Mouse (Mus musculus): ENCODE measurements around the gene Tmem222. TPM values are rescaled to one million over a fixed set of nuclear protein-coding genes. Genes with fewer than 3 reads are reported as not detected.

Tmem222 gene
- polyA plus RNA-seq, 1 experiment = 71.6 TPM

DNA sequence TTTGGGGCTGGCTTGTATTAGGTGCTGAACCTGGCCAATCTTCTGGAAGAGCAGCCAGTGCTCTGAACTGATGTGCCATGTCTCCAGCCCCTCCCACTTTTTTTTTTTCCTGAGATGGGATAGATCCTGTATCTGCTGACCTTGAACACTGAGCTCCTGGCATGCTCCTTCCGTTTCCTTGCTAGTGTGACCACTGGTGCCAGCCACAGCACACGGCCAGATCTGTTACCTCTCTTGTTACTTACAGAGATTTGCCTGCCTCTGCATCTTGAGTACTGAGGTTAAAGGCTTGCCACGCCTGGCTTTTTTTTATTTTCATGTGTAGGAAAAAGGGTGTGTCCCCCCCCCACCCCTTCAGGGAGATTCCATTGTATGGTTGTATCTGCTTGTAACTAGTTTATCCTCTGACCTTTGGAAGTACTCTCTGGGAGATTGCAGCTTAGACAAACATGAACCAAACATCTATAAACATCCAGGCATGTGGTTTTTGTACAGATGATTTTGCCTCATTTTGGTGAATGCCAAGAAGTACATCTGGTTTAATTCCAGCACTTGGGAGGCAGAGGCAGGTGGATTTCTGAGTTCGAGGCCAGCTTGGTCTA lies 9.0 kb upstream of the Tmem222 start:
- WGBS = 74% methylated on average over 4 of the region's 4 CpGs
- H3K4me1 ChIP-seq (ENCODE audit: control insufficient read depth, insufficient read depth, low read length) = no peaks in the 10 kb centered on the region
- DNase-seq = no peak
- TF ChIP-seq CTCF (IDR thresholded peaks at IDR 0.05; ENCODE audit: insufficient read depth, low read length) (no peak), POLR2A (IDR thresholded peaks at IDR 0.05; ENCODE audit: borderline replicate concordance, extremely low read depth, low read depth, low read length) (no peak)
- H3K4me3 ChIP-seq (replicated peaks; ENCODE audit: extremely low read depth, low read depth, low read length) = no peak overlapping the region

DNA sequence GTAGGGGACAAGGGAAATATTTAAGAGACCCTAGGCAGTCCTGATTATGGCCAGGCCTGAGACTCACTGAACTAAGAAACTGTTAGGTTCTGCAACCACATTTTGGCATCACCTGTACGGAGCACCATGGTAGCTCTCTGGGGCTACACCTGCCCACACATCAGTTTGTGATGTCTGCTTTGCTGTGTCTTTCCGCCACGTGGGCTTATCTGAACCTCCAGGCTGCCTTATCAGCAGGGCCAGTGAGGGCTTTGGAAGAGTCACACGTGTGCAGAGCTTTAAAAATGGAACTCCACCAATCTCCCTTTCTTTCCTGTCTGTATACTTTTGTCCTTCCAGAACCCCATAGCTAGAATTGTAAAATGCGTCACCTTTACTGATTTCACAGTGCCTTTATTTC lies 8.4 kb upstream of the Tmem222 start:
- no peak overlapping the region for H3K4me3 ChIP-seq (replicated peaks; ENCODE audit: extremely low read depth, low read depth, low read length)
- WGBS = 63% methylated on average over 5 of the region's 5 CpGs
- no peak for DNase-seq
- TF ChIP-seq POLR2A (IDR thresholded peaks at IDR 0.05; ENCODE audit: borderline replicate concordance, extremely low read depth, low read depth, low read length) (no peak), CTCF (IDR thresholded peaks at IDR 0.05; ENCODE audit: insufficient read depth, low read length) (no peak)
- no peaks in the 10 kb centered on the region for H3K4me1 ChIP-seq (ENCODE audit: control insufficient read depth, insufficient read depth, low read length)

DNA sequence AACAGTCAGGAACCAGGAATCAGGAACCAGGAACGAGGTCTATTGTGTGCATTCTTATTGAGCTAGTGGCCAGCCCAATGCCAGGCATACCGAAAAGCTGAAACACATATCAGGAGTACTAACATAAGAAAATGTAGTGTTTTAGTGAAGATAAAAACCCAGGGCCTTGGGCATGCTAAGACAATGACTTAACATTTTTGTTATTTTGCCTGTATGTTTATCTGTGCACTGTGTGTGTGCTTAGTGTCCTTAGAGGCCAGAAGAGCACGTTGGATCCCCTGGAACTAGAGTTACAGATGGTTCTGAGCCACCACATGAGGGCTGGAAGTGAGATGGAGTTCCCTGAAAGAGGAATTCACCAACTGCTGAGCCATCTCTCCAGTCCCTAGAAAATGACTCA lies 7.7 kb upstream of the Tmem222 start:
- H3K4me3 ChIP-seq (replicated peaks; ENCODE audit: extremely low read depth, low read depth, low read length) = no peak overlapping the region
- no peaks in the 10 kb centered on the region for H3K4me1 ChIP-seq (ENCODE audit: control insufficient read depth, insufficient read depth, low read length)
- no peak for DNase-seq
- 70% methylated on average over 3 of the region's 3 CpGs for WGBS
- no peak for TF ChIP-seq CTCF (IDR thresholded peaks at IDR 0.05; ENCODE audit: insufficient read depth, low read length)
- TF ChIP-seq POLR2A (IDR thresholded peaks at IDR 0.05; ENCODE audit: borderline replicate concordance, extremely low read depth, low read depth, low read length) = no peak

DNA sequence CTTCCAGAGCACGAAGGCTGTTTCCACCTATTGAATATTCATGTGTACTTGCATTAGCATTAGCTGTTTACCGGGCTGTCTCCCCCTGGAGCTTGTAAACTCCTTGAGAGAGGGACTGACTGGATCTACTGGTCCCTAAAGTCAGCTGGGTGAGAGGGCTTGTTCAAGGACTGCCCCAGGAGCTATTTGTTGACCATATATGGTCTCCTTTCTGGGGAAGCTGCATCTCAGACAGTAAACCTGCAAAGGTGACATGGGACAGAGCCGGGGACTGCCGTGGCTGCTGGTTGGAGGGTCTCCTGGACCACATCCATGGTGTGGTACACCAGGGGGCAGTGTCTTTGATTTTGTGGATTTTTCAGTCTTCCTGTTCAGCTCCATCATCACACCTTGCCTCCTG lies 5.1 kb upstream of the Tmem222 start:
- Histone ChIP-seq H3K4me1 (ENCODE audit: control insufficient read depth, insufficient read depth, low read length) (peaks cover 5% of the 10 kb centered on the region; the same call in 1 of the 2 replicates), H3K4me3 (replicated peaks; ENCODE audit: extremely low read depth, low read depth, low read length) (no peak overlapping the region)
- 42% methylated on average over 4 of the region's 4 CpGs for WGBS
- no peak for DNase-seq
- no peak for TF ChIP-seq CTCF (IDR thresholded peaks at IDR 0.05; ENCODE audit: insufficient read depth, low read length)
- TF ChIP-seq POLR2A (IDR thresholded peaks at IDR 0.05; ENCODE audit: borderline replicate concordance, extremely low read depth, low read depth, low read length) = no peak

DNA sequence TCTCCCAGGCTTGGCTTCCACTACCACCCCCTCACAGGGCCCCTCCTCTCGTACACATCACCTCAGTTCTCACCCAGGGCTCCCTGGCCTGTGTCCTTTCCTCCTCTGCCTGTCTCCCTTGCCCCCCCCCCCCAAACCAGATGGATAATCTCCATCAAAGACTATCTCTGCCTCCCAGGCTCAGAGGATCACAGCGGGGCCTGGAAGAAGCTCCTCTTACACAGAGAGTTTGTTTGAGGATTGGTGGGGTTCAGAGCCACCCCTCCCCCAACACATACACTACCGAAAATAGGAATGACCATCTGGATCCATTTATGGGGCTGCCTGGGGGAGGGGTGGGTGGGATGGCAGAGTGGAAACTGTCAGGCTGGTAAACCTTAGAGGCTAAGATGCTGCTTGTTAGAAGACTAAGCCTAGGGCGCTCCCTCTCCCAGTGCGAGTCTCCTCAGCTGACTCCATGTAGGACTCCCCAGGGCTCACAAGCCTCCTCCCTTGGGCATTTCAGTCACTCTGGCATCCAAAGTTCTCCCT lies 4.4 kb upstream of the Tmem222 start:
- WGBS = 39% methylated on average over 5 of the region's 5 CpGs

DNA sequence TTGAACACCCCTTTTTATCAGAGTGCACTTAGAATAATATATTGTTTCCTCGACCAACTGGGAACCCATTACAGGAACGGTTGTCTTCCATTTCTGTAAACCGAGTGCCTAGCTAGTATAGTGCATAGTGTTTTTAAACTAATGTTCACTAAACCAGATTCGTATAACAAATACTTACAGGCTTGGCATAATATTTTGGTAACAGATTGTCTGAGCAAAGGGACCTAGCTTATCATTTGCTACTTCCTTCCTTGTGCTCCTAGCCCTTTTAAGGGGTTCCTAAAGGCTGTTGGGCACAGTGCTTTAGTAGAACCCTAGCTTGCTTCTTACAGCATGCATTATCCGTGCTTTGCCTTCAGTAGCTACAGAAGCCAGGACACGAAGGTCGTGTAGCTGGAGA lies 3.9 kb upstream of the Tmem222 start:
- no peak for TF ChIP-seq POLR2A (IDR thresholded peaks at IDR 0.05; ENCODE audit: borderline replicate concordance, extremely low read depth, low read depth, low read length)
- TF ChIP-seq CTCF (IDR thresholded peaks at IDR 0.05; ENCODE audit: insufficient read depth, low read length) = no peak
- peaks cover 10% of the 10 kb centered on the region for H3K4me1 ChIP-seq (ENCODE audit: control insufficient read depth, insufficient read depth, low read length)
- no peak overlapping the region for H3K4me3 ChIP-seq (replicated peaks; ENCODE audit: extremely low read depth, low read depth, low read length)
- 24% methylated on average over 7 of the region's 7 CpGs for WGBS
- DNase-seq = no peak

More for the DNA sequence above, 4.4 kb upstream of the Tmem222 start:
- Histone ChIP-seq H3K4me3 (replicated peaks; ENCODE audit: extremely low read depth, low read depth, low read length) (no peak overlapping the region), H3K4me1 (ENCODE audit: control insufficient read depth, insufficient read depth, low read length) (peaks cover 5% of the 10 kb centered on the region; the same call in 1 of the 2 replicates)
- TF ChIP-seq POLR2A (IDR thresholded peaks at IDR 0.05; ENCODE audit: borderline replicate concordance, extremely low read depth, low read depth, low read length) (no peak), CTCF (IDR thresholded peaks at IDR 0.05; ENCODE audit: insufficient read depth, low read length) (no peak)
- no peak for DNase-seq

DNA sequence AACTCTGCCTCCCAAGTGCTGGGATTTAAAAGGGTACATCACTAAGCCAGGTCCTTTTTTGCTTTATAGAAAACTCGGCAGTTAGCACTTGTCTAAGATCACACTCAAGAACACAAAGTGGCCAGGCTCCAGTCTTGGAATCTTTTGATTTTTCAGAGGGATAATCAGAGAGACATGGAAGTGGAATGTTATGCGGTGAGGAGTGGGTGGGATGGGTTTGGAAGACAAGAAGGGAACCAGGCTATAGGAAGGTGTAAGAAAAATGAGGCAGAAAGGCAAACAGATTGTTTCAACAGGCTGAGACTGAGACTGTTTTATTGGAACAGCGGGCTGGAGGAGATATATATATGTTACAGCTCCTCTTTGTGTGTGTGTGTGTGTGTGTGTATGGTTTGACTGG lies 890 bp upstream of the Tmem222 start:
- DNase-seq = no peak
- peaks cover 11% of the 10 kb centered on the region for H3K4me1 ChIP-seq (ENCODE audit: control insufficient read depth, insufficient read depth, low read length)
- TF ChIP-seq CTCF (IDR thresholded peaks at IDR 0.05; ENCODE audit: insufficient read depth, low read length) (no peak), POLR2A (IDR thresholded peaks at IDR 0.05; ENCODE audit: borderline replicate concordance, extremely low read depth, low read depth, low read length) (no peak)
- 71% methylated on average over 3 of the region's 3 CpGs for WGBS
- no peak overlapping the region for H3K4me3 ChIP-seq (replicated peaks; ENCODE audit: extremely low read depth, low read depth, low read length)

DNA sequence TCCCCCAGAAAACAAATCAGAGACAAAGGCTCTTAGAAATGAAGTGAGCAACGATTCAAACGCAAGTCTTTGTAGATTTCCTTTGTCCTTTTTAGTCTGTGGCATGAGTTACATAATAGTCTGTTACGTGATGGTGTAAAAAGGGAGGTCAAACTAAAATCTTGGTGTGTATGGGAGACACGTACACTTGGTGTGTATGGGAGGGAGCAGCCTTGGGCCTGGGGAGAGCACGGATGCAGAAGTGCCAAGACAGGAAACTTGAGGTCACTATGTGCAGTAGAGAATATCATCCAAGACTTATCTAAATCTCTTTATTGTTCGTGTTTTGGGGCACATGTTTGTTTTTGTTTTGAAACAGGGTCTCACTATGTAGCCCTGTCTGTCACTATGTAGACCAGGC lies 475 bp upstream of the Tmem222 start:
- DNase-seq = no peak
- 7% methylated on average over 6 of the region's 6 CpGs for WGBS
- Histone ChIP-seq H3K4me3 (replicated peaks; ENCODE audit: extremely low read depth, low read depth, low read length) (peak overlapping the region; percentile 97), H3K4me1 (ENCODE audit: control insufficient read depth, insufficient read depth, low read length) (peaks cover 11% of the 10 kb centered on the region)
- TF ChIP-seq CTCF (IDR thresholded peaks at IDR 0.05; ENCODE audit: insufficient read depth, low read length) (no peak), POLR2A (IDR thresholded peaks at IDR 0.05; ENCODE audit: borderline replicate concordance, extremely low read depth, low read depth, low read length) (no peak)

DNA sequence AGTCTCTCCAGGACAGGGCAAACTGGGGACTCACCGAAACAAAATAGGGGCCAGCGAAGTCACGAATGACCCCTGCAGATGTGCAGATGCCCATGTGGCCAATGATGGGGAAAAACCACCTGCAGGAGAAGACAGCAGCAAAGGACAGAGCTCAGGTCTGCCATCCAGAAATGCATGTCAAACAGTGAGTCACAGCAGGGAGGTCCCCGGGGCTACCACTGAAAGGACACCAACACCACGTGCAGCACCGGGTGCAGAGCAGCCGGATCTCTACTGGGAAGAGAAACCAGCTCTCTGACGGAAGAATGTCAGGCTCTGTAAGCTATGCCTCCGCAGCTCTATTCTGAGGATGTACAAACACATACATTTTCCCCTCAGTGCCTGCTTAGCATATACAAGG lies 6.7 kb downstream of the Tmem222 start:
- 0 out of 2 replicates have a peak, but pooled peaks cover 2% of the 10 kb centered on the region for H3K4me1 ChIP-seq (ENCODE audit: control insufficient read depth, insufficient read depth, low read length)
- WGBS = 78% methylated on average over 9 of the region's 9 CpGs
- TF ChIP-seq CTCF (IDR thresholded peaks at IDR 0.05; ENCODE audit: insufficient read depth, low read length) (no peak), POLR2A (IDR thresholded peaks at IDR 0.05; ENCODE audit: borderline replicate concordance, extremely low read depth, low read depth, low read length) (no peak)
- no peak for DNase-seq
- no peak overlapping the region for H3K4me3 ChIP-seq (replicated peaks; ENCODE audit: extremely low read depth, low read depth, low read length)

DNA sequence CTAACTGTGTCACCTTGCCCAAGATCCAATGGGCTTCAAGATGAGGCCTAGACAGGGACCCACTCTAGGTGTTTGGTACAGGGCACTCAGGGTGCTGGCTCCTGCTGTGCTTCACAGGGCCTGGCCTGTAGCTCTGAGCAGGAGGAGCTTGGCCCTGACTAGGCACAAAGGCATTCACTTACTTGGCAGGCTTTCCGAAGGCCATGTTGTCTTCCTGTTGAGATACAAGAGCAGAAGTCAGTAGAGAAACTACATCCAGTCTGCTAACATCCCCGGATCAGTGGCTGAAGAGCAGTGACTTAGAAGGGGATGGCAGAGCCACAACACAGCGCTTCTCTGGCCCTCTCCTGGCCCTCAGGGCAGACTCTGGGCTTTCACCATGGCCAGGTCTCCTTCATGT lies 8.0 kb downstream of the Tmem222 start:
- H3K4me1 ChIP-seq (ENCODE audit: control insufficient read depth, insufficient read depth, low read length) = 0 out of 2 replicates have a peak, but pooled peaks cover 2% of the 10 kb centered on the region
- no peak for TF ChIP-seq POLR2A (IDR thresholded peaks at IDR 0.05; ENCODE audit: borderline replicate concordance, extremely low read depth, low read depth, low read length)
- TF ChIP-seq CTCF (IDR thresholded peaks at IDR 0.05; ENCODE audit: insufficient read depth, low read length) = no peak
- H3K4me3 ChIP-seq (replicated peaks; ENCODE audit: extremely low read depth, low read depth, low read length) = no peak overlapping the region
- 60% methylated on average over 3 of the region's 3 CpGs for WGBS
- DNase-seq = no peak

Data from lung, adult 2 months (tissue).